Mouse (Mus musculus) limb, embryonic 11.5 days (tissue): ENCODE results near the gene Bnipl. TPM values are rescaled to one million over a fixed set of nuclear protein-coding genes. Genes with fewer than 3 reads are reported as not detected.

Experiments
- ATAC-seq: fragments of 200-750 bp; cut with Nextera tagmentation; 2 replicates; pipeline ENCODE4 v1.8.0; 2017; ENCODE audit warnings: low read depth; ENCODE audit not compliant: insufficient number of reproducible peaks, low FRiP score, low TSS enrichment
- DNase-seq: peaks from one replicate; pipeline ENCODE4 v3.0.0-alpha.2; 2015; ENCODE audit warnings: low spot score
- H3K27ac ChIP-seq: fragments of 300-500 bp; sonication (generic); replicated peaks from 2 replicates; pipeline ENCODE4 v1.5.1; 2014; ENCODE audit warnings: low read depth, mild to moderate bottlenecking, low read length
- H3K27me3 ChIP-seq: fragments of 300-500 bp; sonication (generic); 2 replicates; pipeline ENCODE4 v1.6.1; 2014; ENCODE audit warnings: mild to moderate bottlenecking, low read length, mixed read lengths; ENCODE audit not compliant: control insufficient read depth, insufficient read depth
- H3K36me3 ChIP-seq: fragments of 300-500 bp; sonication (generic); 2 replicates; pipeline ENCODE4 v1.6.1; 2014; ENCODE audit warnings: mild to moderate bottlenecking, low read length, moderate library complexity, mixed read lengths; ENCODE audit not compliant: control insufficient read depth, insufficient read depth
- H3K4me1 ChIP-seq: fragments of 300-500 bp; sonication (generic); 2 replicates; pipeline ENCODE4 v1.6.1; 2014; ENCODE audit warnings: low read length, mixed read lengths; ENCODE audit not compliant: control insufficient read depth, insufficient read depth
- H3K4me2 ChIP-seq: fragments of 300-500 bp; sonication (generic); 2 replicates; pipeline ENCODE4 v1.6.1; 2014; ENCODE audit warnings: low read depth, mild to moderate bottlenecking, moderate library complexity; ENCODE audit not compliant: severe bottlenecking
- H3K4me3 ChIP-seq: fragments of 300-500 bp; sonication (generic); 2 replicates; pipeline ENCODE4 v1.5.1; 2014; ENCODE audit warnings: low read depth, low read length
- H3K9ac ChIP-seq: fragments of 300-500 bp; sonication (generic); 2 replicates; pipeline ENCODE4 v1.6.1; 2014; ENCODE audit warnings: mild to moderate bottlenecking, low read length
- H3K9me3 ChIP-seq: fragments of 300-500 bp; sonication (generic); 2 replicates; pipeline ENCODE4 v1.6.1; 2016; ENCODE audit warnings: low read length; ENCODE audit not compliant: control insufficient read depth
- WGBS: fragments of 180-500 bp; shearing (Covaris S2); extraction: QIAGEN DNeasy Blood & Tissue Kit; methylation state at CpG from one replicate; pipeline ENCODE4 v1.1.7; 2014; 5-methylcytosine and 5-hydroxymethylcytosine counted together
- polyA plus RNA-seq: library from polyadenylated mRNA; unstranded; fragments of >200 nt; fragmentation: Nextera tagmentation; extraction: Ambion mirVana; gene quantifications from 2 replicates; pipeline ENCODE4 v1.2.1, GENCODE M21; 2014

Gene Bnipl
- polyA plus RNA-seq, 1 experiment from 2014 or later: 1.1 TPM

DNA sequence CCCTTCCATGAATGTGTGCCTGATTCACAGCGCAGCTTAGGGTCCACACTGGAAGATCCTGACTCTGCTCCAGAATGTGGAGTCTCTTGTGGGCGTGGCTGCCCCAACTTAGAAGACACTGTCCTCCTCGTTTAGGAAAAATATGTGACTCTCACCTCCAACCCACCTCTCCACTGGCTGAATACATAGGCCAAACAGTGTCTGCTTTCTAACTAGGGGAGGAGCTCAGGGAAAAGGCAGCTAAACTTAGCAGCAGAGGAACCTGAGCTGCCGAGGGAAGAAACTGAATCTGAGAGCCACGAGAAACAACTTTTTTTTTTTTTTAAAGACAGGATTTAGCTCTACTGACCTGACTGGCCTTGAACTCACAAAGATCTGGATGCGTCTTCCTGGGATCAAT lies 24.2 kb upstream of the Bnipl start:
- no peak for DNase-seq
- no peak overlapping the region for H3K4me3 ChIP-seq
- H3K9ac ChIP-seq: no peak overlapping the region
- ATAC-seq: no peak
- H3K36me3 ChIP-seq: no peaks in the 10 kb centered on the region
- H3K4me1 ChIP-seq: no peaks in the 10 kb centered on the region
- H3K27me3 ChIP-seq: no peaks in the 10 kb centered on the region
- no peak overlapping the region for H3K27ac ChIP-seq
- WGBS: 81% methylated on average over 6 of the region's 6 CpGs
- H3K4me2 ChIP-seq: no peak overlapping the region
- H3K9me3 ChIP-seq: no peaks in the 10 kb centered on the region

DNA sequence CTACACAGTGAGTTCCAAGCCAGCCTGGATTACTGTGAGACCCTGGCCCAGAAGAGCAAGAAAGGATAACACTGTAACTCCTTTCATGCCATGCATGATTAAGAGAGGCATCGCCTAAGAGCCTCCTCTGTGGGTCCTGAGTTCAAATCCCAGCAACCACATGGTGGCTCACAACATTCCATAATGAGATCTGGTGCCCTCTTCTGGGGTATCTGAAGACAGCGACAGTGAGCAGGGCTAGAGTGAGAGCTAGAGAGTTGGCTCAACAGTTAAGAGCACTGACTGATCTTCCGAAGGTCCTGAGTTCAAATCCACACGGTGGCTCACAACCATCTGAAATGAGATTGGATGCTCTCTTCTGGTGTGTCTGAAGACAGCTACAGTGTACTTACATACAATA lies 23.5 kb upstream of the Bnipl start:
- Histone ChIP-seq H3K27ac (no peak overlapping the region), H3K9ac (no peak overlapping the region), H3K9me3 (no peaks in the 10 kb centered on the region), H3K4me2 (no peak overlapping the region), H3K27me3 (no peaks in the 10 kb centered on the region), H3K4me1 (no peaks in the 10 kb centered on the region), H3K4me3 (no peak overlapping the region), H3K36me3 (no peaks in the 10 kb centered on the region)
- ATAC-seq (no peak), DNase-seq (no peak)
- 94% methylated on average over 4 of the region's 4 CpGs for WGBS

DNA sequence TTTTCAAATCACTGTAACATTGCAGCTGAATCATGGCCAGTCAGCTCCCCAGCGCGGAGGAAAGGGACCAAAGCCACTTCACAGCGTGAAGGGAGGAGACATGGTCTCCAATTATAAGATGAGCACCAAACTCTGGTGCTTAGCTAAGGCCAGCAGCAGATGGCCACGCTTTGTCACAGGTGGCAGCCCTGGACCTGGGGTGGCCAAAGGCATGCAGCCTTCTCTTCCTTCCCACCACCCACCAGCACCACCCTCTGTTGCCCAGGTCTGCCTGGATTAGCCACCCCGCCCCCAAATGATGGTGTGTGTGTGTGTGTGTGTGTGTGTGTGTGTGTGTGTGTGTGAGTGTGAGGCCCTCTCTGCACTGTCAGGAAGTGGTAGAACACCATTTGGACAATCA lies 22.5 kb upstream of the Bnipl start:
- WGBS: 90% methylated on average over 5 of the region's 5 CpGs
- no peak for DNase-seq
- no peaks in the 10 kb centered on the region for H3K27me3 ChIP-seq
- no peak for ATAC-seq
- no peaks in the 10 kb centered on the region for H3K4me1 ChIP-seq
- no peak overlapping the region for H3K27ac ChIP-seq
- no peaks in the 10 kb centered on the region for H3K36me3 ChIP-seq
- H3K4me2 ChIP-seq: no peak overlapping the region
- H3K4me3 ChIP-seq: no peak overlapping the region
- H3K9me3 ChIP-seq: no peaks in the 10 kb centered on the region
- no peak overlapping the region for H3K9ac ChIP-seq

DNA sequence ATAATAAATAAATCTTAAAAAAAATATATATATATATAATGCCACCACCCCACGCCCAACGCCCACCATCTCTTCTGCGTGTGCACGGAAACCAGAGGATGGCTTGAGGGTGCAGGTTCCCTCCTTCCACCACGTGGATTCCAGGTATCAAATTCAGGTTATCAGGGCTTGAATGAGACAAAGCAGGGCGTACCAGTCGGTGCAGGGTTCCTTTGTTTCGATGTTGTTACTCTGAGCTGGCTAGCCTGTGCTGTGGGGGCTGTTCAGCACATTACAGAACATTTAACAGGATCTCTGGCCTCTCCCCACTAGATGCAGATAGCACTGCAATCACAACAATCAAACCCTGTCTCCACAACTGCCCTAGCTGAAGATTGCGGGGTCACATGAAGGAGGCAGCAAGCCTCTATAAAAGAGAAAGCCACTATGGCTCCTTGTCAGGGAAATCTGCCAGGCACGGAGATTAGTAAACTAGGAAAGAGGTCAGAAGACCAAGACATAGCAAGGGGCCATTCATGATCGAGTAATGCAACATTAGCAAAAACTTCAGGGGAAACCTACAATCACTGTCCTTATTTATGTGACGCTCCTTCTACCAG lies 19.9 kb upstream of the Bnipl start:
- H3K36me3 ChIP-seq: peaks cover 5% of the 10 kb centered on the region; the same call in 1 of the 2 replicates
- no peak for ATAC-seq
- no peaks in the 10 kb centered on the region for H3K27me3 ChIP-seq
- no peaks in the 10 kb centered on the region for H3K9me3 ChIP-seq
- H3K9ac ChIP-seq: no peak overlapping the region
- H3K4me1 ChIP-seq: no peaks in the 10 kb centered on the region
- no peak overlapping the region for H3K27ac ChIP-seq
- H3K4me2 ChIP-seq: no peak overlapping the region
- 90% methylated on average over 12 of the region's 12 CpGs for WGBS
- no peak for DNase-seq
- H3K4me3 ChIP-seq: no peak overlapping the region

DNA sequence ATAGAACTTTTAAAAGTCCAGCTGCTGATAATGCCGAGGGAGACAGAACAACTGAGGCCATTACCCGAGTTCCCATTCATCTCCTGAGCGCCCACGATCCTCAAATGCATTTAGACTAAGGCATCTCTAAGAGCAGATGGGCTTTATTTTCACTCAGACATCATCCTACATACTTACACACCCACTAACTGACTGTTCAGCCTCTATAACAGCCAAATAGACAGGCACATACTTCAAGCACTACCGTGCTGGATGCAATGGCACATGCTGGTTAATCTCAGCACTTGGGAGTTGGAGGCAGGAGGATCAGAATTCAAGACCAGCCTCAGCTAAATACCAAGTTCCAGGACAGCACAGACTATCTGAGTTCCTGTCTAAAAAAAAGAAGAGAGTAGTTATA lies 18.8 kb upstream of the Bnipl start:
- H3K9me3 ChIP-seq: no peaks in the 10 kb centered on the region
- ATAC-seq: no peak
- H3K4me1 ChIP-seq: no peaks in the 10 kb centered on the region
- H3K4me3 ChIP-seq: no peak overlapping the region
- H3K9ac ChIP-seq: no peak overlapping the region
- WGBS: 94% methylated on average over 5 of the region's 5 CpGs
- H3K27me3 ChIP-seq: no peaks in the 10 kb centered on the region
- no peak overlapping the region for H3K4me2 ChIP-seq
- H3K36me3 ChIP-seq: peaks cover 5% of the 10 kb centered on the region; the same call in 1 of the 2 replicates
- no peak for DNase-seq
- H3K27ac ChIP-seq: no peak overlapping the region

DNA sequence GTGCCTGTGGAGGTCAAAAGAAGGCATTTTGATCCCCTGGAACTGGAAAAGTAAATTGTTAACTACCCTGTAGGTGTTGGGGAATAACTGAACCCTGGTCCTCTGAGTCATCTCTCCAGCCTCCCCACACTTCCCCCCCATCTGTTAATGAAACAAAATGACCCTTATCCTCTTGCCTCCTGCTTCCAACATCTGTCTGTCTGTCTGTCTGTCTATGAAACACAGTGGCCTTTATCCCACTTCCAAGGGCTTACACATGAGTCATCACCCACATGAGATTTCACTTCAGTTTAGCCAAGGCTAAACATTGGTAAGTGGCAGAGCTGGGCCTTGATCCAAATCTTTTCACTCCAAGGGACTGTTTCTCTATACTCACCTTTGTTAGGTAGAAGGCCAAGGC lies 16.9 kb upstream of the Bnipl start:
- no peaks in the 10 kb centered on the region for H3K27me3 ChIP-seq
- peaks cover 5% of the 10 kb centered on the region; the same call in 1 of the 2 replicates for H3K36me3 ChIP-seq
- H3K4me2 ChIP-seq: no peak overlapping the region
- no peaks in the 10 kb centered on the region for H3K4me1 ChIP-seq
- H3K9me3 ChIP-seq: no peaks in the 10 kb centered on the region
- H3K27ac ChIP-seq: no peak overlapping the region
- H3K9ac ChIP-seq: no peak overlapping the region
- DNase-seq: no peak
- no peak for ATAC-seq
- H3K4me3 ChIP-seq: no peak overlapping the region

DNA sequence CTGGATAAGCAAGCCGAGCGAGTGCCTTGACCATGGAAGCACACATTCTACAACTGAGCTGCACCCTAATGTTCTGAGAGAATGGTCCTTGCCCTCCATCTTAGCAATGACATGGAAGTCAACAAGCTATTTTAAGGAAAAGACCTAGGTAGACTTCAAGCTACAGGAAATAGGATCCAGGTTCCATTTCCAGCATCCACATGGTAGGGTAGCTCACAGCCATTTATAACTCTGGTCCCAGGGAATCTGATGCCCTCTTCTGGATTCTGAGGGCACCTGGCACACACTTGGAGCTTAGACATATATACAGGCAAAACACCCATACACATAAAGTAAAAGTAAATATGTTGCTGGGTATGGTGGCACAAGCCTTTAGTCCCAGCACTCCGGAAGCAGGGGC lies 15.1 kb upstream of the Bnipl start:
- ATAC-seq (no peak), DNase-seq (no peak)
- no peaks in the 10 kb centered on the region for H3K4me1 ChIP-seq
- H3K9ac ChIP-seq: no peak overlapping the region
- WGBS: 97% methylated on average over 3 of the region's 3 CpGs
- H3K27ac ChIP-seq: no peak overlapping the region
- no peaks in the 10 kb centered on the region for H3K9me3 ChIP-seq
- H3K4me3 ChIP-seq: no peak overlapping the region
- no peak overlapping the region for H3K4me2 ChIP-seq
- no peaks in the 10 kb centered on the region for H3K27me3 ChIP-seq
- peaks cover 5% of the 10 kb centered on the region; the same call in 1 of the 2 replicates for H3K36me3 ChIP-seq

DNA sequence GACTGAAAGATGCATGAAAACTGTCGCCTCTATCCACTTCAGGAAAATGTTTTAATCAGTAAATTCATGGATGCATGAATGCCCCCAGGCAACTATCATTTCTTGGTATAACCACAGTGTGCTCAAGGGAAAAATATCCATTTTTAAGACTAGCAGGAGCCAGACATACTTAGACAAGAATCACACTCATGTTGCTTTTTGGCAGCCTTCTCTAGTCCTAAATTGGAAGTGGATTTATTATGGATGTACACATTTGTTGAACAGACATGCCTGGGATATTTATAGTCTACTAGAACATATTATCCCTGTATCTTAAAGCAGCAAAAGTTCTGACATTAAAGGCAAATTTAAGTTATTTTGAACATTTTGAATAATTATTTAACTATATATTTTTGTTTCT lies 13.7 kb upstream of the Bnipl start:
- ATAC-seq (no peak), DNase-seq (no peak)
- Histone ChIP-seq H3K4me1 (no peaks in the 10 kb centered on the region), H3K9ac (no peak overlapping the region), H3K27ac (no peak overlapping the region), H3K27me3 (no peaks in the 10 kb centered on the region), H3K9me3 (no peaks in the 10 kb centered on the region), H3K4me3 (no peak overlapping the region), H3K36me3 (peaks cover 8% of the 10 kb centered on the region), H3K4me2 (no peak overlapping the region)
- WGBS: 91% methylated on average over 1 of the region's 1 CpGs

DNA sequence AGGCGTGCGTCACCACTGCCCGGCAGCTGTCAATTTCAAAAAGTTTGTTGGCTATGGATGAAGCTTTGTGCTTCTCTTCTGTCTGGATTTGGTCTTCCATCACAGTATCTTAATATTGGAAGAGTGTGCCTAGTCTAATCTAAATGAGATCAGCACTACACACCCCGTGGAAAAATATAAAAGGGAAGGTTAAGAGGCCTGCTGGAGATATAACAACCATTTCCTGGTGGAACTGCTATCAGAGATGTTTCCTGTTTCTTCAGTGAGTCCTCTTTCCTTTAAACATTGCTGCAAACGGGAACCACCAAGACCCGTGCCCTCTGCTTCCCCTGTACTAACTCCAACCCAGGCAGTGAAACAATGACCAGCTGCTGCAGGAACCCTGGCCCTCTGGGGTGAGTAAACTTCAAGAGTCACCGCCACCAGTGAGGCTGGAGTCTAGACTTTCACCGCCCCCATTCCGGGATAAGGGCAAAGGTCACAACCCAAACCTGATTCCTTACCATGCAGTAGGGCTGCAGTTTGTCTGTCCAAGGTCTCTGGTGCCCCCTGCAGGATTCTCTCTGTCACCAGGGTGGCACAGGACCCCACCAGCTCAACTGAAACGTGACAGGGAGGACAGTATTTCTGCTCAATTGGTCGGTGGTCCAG lies 12.2 kb upstream of the Bnipl start:
- 45% methylated on average over 11 of the region's 11 CpGs for WGBS
- no peak overlapping the region for H3K27ac ChIP-seq
- DNase-seq: peak; percentile 82
- no peak overlapping the region for H3K4me2 ChIP-seq
- no peak for ATAC-seq
- peaks cover 8% of the 10 kb centered on the region for H3K36me3 ChIP-seq
- H3K4me3 ChIP-seq: no peak overlapping the region
- H3K27me3 ChIP-seq: no peaks in the 10 kb centered on the region
- H3K9ac ChIP-seq: no peak overlapping the region
- no peaks in the 10 kb centered on the region for H3K9me3 ChIP-seq
- H3K4me1 ChIP-seq: no peaks in the 10 kb centered on the region
